Mouse (Mus musculus) kidney, postnatal 14 days (tissue): ENCODE measurements around the gene Vkorc1l1.
"Not testable (repeated sequence)": the region's sequence is repeated elsewhere in the genome, so short reads cannot be mapped to it uniquely, and the experiment has no call there.

Experiments
- DNase-seq: peaks from one replicate; pipeline ENCODE4 v3.0.0; 2022; ENCODE audit warnings: mixed read lengths

The Vkorc1l1 gene

GRCm38 (mm10) chr5:129941495-129942045, at the start of gene Vkorc1l1:
Gene Vkorc1l1 (plus strand): TSS chr5:129941970.
- peak; percentile 99 for DNase-seq

DNA sequence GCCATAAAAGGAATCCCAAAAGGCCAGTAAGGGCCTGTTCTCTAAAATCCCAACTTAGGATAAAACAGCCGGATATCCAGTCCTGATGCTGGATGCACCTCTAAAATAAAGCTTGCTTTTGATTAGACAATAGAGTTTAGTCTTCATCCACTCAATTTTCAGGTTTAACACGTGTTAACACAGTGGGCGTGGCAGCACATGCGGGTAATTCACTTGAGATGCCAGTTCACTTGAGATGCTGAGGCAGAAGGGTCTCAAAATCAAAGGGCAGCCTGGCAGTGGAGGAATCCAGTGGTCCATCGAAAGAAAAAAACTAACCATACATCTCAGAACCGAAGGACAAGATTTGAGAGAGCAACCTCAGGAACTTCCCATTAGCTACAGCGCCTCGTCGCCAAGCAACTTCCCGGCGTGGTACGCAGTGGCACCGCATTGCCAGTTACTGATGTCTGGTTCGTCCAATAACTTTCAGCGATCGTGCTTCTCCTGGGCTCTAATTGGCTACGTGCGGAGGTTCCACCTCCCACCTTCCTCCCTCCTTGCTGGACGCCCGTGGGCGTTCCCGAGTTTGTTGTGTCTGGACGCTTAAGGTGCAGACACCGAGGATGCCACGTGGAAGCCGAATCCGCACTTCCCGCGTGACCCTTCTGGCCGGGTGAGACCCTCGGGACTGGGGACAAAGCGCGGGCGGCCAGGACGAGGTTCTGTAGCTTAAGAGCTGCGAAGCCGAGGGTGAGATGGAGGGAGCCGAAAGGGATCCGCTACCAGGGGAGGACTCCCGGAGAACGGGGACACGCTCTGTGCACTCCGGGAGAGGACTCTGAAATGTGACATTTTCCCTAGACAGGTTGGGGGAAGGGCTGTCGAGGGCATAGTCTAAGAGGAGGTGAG, 46.3 kb upstream of the Vkorc1l1 start, which contains the start of gene Zbed5:
Gene Zbed5 (plus strand): TSS at position 526 of the 891 bp plus-strand sequence.
- peak; percentile 93 for DNase-seq

DNA sequence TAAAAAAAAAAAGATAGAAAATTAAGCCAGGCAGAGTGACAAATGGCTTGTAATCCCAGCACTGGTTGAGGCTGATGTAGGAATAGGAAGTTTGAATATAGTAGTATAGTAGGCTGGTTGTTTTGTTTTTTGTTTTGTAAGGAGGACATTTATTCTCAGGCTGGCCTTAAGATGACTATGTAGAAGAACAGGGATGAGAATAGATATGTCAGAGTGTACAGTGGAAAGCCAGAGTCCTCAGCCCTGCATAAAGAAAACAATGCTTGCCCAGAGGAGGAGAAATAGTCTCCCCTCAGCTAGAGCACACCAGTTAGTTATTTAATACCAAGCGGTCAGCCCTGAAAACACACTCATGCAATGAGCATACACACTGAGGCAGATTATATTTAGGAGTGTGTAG, 43.3 kb upstream of the Vkorc1l1 start, which contains the start of gene Phkg1:
Gene Phkg1 (minus strand): TSS at position 101 of the 400 bp plus-strand sequence.
- DNase-seq: no peak

GRCm38 (mm10) chr5:129907775-129908174, 34.0 kb upstream of the Vkorc1l1 start:
- DNase-seq: no peak

DNA sequence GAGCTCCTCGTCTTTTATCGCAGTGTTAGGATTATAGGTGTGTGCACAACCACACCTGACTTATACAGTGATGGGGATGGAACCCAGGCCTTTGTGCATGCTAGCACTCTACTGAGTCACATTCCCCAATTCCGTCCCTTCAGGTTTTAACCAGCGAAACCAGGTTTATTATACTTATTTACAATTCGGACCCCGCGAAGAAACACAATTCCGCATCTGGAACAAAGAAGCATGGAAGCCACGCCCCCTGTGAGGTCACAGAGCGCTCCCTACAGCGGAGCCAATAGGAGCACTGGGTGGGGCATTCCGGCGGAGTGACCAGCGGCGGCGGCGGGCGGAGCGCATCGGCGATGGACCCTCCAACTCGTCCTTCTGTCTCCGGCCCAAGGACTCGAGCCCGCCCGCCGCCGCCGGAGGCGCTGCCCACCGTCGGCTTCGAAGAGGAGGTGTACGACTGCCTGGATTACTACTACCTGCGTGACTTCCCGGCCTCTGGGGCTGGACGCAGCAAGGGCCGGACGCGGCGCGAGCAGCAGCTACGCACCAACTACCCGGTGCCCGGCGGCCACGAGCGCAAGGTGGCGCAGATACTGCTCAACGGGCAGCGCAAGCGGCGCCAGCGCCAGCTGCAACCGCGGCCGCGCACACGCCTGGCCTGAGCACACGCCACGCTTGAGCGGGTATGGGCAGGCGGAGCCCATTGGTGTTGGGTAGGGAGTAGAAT, 33.4 kb upstream of the Vkorc1l1 start, which contains the start of gene Nupr1l:
Gene Nupr1l (plus strand): TSS at position 299 of the 724 bp plus-strand sequence.
- DNase-seq: peak; percentile 94

GRCm38 (mm10) chr5:129909147-129909546, 32.6 kb upstream of the Vkorc1l1 start:
- no peak for DNase-seq

DNA sequence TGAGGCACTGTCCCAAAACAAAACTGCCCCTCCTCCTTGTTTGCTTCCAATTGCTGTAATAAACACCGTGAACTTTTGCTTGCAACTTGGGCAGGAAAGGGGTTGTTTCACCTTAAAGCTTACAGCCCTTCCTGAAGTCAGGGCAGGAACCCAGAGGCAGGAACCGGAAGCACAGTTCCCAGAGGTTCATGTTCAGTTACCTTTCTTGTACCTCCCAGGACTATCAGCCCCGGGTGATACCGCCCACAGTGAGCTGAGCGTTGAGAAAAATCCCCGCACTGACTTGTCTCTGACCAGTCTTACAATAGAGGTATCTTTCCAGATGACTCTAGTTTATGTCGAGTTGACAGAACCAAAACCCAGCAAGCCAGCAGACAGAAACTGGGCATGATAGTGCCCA, 32.2 kb upstream of the Vkorc1l1 start:
- no peak for DNase-seq

GRCm38 (mm10) chr5:129914024-129914423, 27.7 kb upstream of the Vkorc1l1 start:
- DNase-seq: peak; percentile 26

GRCm38 (mm10) chr5:129915491-129915890, 26.3 kb upstream of the Vkorc1l1 start:
- not testable (repeated sequence) for DNase-seq

GRCm38 (mm10) chr5:129918065-129918651, 23.6 kb upstream of the Vkorc1l1 start:
- DNase-seq: no peak

- no peak for DNase-seq
Observed at GRCm38 (mm10) chr5:129918752-129919151, 23.0 kb upstream of the Vkorc1l1 start.

DNA sequence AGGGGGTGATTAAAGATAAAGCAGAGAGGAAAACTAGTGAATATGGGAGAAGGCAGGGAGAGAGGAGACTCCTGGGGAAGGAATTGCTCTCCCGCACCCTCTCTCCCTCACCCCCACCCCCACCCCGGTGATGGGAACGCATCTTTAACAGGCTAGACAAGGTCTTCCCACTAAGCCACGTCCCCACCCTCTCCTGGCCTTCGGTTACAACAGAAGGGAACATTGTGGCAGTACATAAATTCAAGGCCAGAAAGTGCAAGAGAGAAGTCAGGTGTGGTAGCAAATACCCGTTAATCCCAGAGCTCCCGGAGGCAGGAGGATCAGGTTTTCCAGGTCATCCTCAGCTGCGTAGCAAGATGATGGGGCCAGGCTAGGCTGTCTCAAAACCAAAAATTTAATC, 22.4 kb upstream of the Vkorc1l1 start:
- no peak for DNase-seq

DNA sequence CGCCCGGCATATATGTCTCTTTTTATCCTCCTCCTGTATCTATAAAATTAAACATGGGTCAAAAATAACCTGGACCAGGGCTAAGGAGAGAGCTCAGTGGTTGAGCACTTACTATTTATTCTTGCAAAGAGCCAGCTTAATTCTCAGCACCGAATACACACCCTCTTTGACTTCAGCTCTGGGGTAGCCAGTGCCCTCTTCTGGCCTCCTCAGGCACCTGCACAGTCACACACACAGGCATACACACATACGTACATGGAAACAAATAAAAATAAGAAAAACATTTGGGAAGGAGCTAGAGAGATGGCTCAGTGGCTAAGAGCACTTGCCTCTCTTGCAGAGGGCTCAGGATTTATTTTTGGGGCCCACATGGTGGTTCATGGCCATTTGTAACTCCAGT, 19.8 kb upstream of the Vkorc1l1 start:
- no peak for DNase-seq

- DNase-seq: peak; percentile 37
Observed at GRCm38 (mm10) chr5:129924820-129925452, 16.8 kb upstream of the Vkorc1l1 start.

GRCm38 (mm10) chr5:129925933-129926332, 15.8 kb upstream of the Vkorc1l1 start:
- peak; percentile 33 for DNase-seq

DNA sequence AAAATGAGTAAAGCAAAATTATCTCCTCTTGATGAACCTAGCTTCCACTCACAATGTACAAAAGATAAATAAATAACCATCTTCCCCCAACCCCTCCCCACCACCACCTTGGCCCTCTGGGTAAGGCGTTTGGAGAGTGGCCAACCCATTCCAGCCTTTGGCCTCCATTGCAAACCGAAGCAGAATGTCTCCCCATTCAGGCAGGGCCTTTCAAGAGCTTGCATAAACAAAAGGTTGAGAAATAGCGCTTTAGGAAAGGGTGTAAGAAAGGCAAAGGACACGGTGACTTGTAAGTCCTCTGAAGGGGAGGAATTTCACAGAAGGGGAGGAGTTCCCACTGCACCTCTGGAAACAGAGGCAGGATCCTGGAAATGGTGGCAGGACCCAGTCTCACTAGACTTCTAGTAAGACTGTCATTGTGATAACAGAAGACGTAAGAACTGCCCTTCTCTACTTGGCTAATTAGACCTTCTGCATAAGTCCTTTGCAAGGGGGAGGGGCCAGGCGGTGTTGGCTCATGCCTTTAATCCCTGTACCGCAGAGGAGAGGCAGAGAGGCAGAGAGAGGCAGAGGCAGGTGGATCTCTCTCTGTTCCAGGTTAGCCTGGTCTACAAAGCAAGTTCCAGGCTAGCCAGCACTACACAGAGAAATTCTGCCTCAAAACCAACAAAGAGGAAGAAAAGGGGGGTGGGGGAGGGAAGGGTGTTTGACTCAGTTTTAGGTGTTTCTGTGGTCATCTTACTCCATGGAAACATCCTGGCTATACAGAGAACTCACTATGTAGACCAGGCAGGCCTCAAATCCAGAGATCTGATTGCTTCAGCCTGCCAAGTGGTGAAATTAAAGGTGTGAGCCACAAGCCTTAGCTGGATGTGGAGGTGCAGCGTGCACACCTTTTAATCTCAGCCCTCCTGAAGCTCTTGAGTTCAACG, 11.6 kb upstream of the Vkorc1l1 start:
- DNase-seq: peak; percentile 73

GRCm38 (mm10) chr5:129936941-129937340, 4.8 kb upstream of the Vkorc1l1 start:
- no peak for DNase-seq

DNA sequence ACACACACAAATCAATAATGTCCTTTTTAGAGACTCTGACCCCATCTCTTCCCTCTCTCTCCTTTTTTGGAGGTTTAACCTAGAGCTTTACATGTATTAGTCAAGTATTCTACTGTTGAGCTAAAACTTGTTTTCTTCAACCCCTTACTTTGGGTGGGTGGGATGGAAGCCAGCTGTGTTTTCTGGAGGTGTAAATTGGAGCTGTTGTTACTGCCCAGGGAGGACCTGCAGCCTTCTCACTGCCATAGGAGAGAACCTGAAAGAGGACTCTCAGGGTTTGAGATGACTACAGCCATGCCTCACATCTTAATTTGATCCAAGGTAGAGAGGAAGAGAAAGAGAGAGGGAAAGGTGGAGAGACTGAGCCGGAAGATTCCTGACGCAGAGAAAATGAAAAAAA, 1.5 kb upstream of the Vkorc1l1 start:
- DNase-seq: no peak

- DNase-seq: no peak
Observed at GRCm38 (mm10) chr5:129940736-129941494, 855 bp upstream of the Vkorc1l1 start.
